Mouse (Mus musculus) heart, adult 2 months (tissue): ENCODE measurements around the gene Scaf4. TPM values are rescaled to one million over a fixed set of nuclear protein-coding genes. Genes with fewer than 3 reads are reported as not detected.

ENCODE experiments used
- DNase-seq, 2 experiments: peaks; one replicate each; pipeline ENCODE4 v3.0.0; 2021
- H3K27ac ChIP-seq: fragments of 200-600 bp; 2 replicates; pipeline ENCODE4 v1.8.1; 2022
- H3K27me3 ChIP-seq: fragments of 200-500 bp; 2 replicates; pipeline ENCODE4 v1.6.1; 2012; ENCODE audit warnings: mild to moderate bottlenecking, low read length, inconsistent platforms, mixed read lengths; ENCODE audit not compliant: control insufficient read depth, insufficient read depth
- H3K36me3 ChIP-seq: fragments of 200-500 bp; 2 replicates; pipeline ENCODE4 v1.6.1; 2012; ENCODE audit warnings: low read length, inconsistent platforms; ENCODE audit not compliant: control insufficient read depth, insufficient read depth
- H3K4me1 ChIP-seq: fragments of 200-500 bp; 2 replicates; pipeline ENCODE4 v1.6.1; 2011; ENCODE audit warnings: low read length; ENCODE audit not compliant: control insufficient read depth, insufficient read depth
- H3K4me3 ChIP-seq: fragments of 200-600 bp; 2 replicates; pipeline ENCODE4 v1.8.1; 2022
- H3K79me2 ChIP-seq: fragments of 200-500 bp; replicated peaks from 2 replicates; pipeline ENCODE4 v1.6.1; 2012; ENCODE audit warnings: mild to moderate bottlenecking, inconsistent platforms, low read length, moderate library complexity, mixed read lengths; ENCODE audit not compliant: control insufficient read depth, insufficient read depth
- H3K9ac ChIP-seq: fragments of 200-500 bp; 2 replicates; pipeline ENCODE4 v1.6.1; 2012; ENCODE audit warnings: low read depth, mild to moderate bottlenecking, control low read depth, inconsistent platforms, low read length, mixed read lengths
- CTCF ChIP-seq: fragments of 200-600 bp; IDR thresholded peaks from 2 replicates; pipeline ENCODE4 v1.8.1; 2022; ENCODE audit warnings: antibody characterized with exemption, mild to moderate bottlenecking, moderate library complexity
- EP300 ChIP-seq: fragments of 200-500 bp; IDR thresholded peaks from 2 replicates; pipeline ENCODE4 v1.6.1; 2011; ENCODE audit warnings: low read depth, low read length, control low read depth; ENCODE audit not compliant: insufficient read depth
- POLR2A ChIP-seq: fragments of 200-500 bp; IDR thresholded peaks from 2 replicates; pipeline ENCODE4 v1.6.1; 2011; ENCODE audit warnings: mild to moderate bottlenecking, low read depth, low read length, control low read depth; ENCODE audit not compliant: insufficient read depth
- WGBS: fragments of 180-500 bp; shearing (Covaris S2); methylation state at CpG from one replicate; pipeline ENCODE4 v1.1.7; 2018; 5-methylcytosine and 5-hydroxymethylcytosine counted together
- intact Hi-C: fragments of 180-260 bp; cut with DNase I; formaldehyde crosslinking; loops from one replicate; pipeline ENCODE4 v1.15.1; 2025
- long read RNA-seq: library from polyadenylated mRNA; stranded (forward); transcript quantifications from one replicate; pipeline ENCODE4 v2.0.0, GENCODE M21; 2021
- polyA plus RNA-seq: library from polyadenylated mRNA; depleted of rRNA; stranded (reverse); fragments of >200 nt; gene quantifications from 2 replicates; pipeline ENCODE4 v1.2.3, GENCODE M21; 2012; rRNA removed
- total RNA-seq, 2 experiments: library from RNA; stranded (reverse); gene quantifications; 2 replicates each; pipeline ENCODE4 v1.2.3; 2021

The Scaf4 gene
- total RNA-seq, result 10 to 100 TPM; 17.8 to 18.8 TPM
- 19.9 and 20.1 TPM in 2 replicates for polyA plus RNA-seq
- long read RNA-seq, partial matches to known transcripts, result 1 of 6 reads
- long read RNA-seq, other reads (novel, unspliced or antisense), result 5 of 6 reads

- peak; percentile 98 to 99 for DNase-seq
- no peak for TF ChIP-seq EP300
- peak; percentile 78 for TF ChIP-seq POLR2A
- peak; percentile 41 for TF ChIP-seq CTCF
- Histone ChIP-seq H3K4me1 (peaks cover 16% of the 10 kb centered on the region), H3K79me2 (peaks cover 8% of the 10 kb centered on the region), H3K36me3 (peaks cover 16% of the 10 kb centered on the region), H3K27ac (peak within 1 kb of the TSS; percentile 88), H3K9ac (peak within 1 kb of the TSS; percentile 99), H3K4me3 (peak within 1 kb of the TSS; percentile 98), H3K27me3 (no peaks in the 10 kb centered on the region)
- intact Hi-C loops, result loop anchor here (2.0 to 5.0 kb wide), 2 partner anchors 63 to 87 kb away; partner anchors contain the start of gene Sod1
- WGBS, result under 1% methylated on average over 108 of the region's 123 CpGs
Observed at GRCm38 (mm10) chr16:90283905-90284891, at the start of gene Scaf4. Gene Scaf4, minus strand, starts transcription at chr16:90284503.

DNA sequence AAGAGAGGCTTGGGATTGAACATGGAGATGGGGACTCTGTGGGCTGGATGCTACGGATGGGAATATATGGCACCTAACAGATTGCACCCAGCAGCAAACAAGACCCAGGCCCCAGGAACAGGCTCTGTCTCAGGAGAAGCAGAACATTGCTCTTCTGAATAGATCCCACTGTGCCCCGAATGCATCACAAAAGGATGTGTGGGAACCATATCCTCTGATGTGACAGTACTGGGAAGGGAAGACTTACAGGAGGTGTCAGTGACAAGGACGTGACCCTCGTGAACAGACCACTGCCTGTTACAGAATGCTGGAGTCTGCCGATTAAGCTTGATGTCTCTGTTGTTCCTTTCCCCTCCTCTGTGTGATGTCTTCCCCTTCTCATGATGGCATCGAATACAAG lies 48.2 kb upstream of the Scaf4 start:
- H3K79me2 ChIP-seq, result no peaks in the 10 kb centered on the region
- no peak overlapping the region for H3K27ac ChIP-seq
- H3K4me1 ChIP-seq, result no peaks in the 10 kb centered on the region
- no peak overlapping the region for H3K4me3 ChIP-seq
- DNase-seq, result no peak
- intact Hi-C loops, result no loop called here
- TF ChIP-seq EP300, result no peak
- no peak for TF ChIP-seq POLR2A
- TF ChIP-seq CTCF, result no peak
- H3K9ac ChIP-seq, result no peak overlapping the region
- H3K36me3 ChIP-seq, result no peaks in the 10 kb centered on the region
- 72% methylated on average over 6 of the region's 6 CpGs for WGBS
- H3K27me3 ChIP-seq, result no peaks in the 10 kb centered on the region; the same call in 1 of the 2 replicates

- no peak for DNase-seq
- H3K36me3 ChIP-seq, result no peaks in the 10 kb centered on the region
- H3K9ac ChIP-seq, result no peak overlapping the region
- intact Hi-C loops, result no loop called here
- no peak overlapping the region for H3K27ac ChIP-seq
- no peaks in the 10 kb centered on the region for H3K79me2 ChIP-seq
- TF ChIP-seq POLR2A (no peak), EP300 (no peak), CTCF (no peak)
- 88% methylated on average over 6 of the region's 6 CpGs for WGBS
- H3K4me3 ChIP-seq, result no peak overlapping the region
- H3K4me1 ChIP-seq, result no peaks in the 10 kb centered on the region
- H3K27me3 ChIP-seq, result no peaks in the 10 kb centered on the region; the same call in 1 of the 2 replicates
Observed at GRCm38 (mm10) chr16:90330979-90331378, 46.7 kb upstream of the Scaf4 start.

DNA sequence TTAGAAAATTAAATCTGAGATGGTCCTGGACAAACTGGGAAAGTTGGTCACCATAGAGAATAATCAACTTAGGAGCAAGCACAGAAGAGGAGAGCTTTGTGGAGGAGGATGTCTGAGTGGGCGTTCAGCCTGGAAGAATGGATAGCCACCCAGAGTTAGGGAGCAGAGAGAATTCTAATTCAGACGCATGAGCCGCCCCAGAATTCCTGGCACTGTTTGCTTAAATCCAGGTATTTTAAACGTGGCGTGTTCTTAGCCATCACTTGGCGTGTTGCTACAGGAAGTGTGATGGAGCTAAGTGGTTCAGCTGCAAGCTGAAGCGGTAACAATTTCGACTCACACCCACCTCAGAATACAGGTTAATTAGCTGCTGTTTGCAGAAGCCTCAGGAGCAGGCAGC lies 45.2 kb upstream of the Scaf4 start:
- no peak overlapping the region for H3K27ac ChIP-seq
- no peaks in the 10 kb centered on the region; the same call in 1 of the 2 replicates for H3K27me3 ChIP-seq
- intact Hi-C loops, result no loop called here
- DNase-seq, result no peak
- no peaks in the 10 kb centered on the region for H3K36me3 ChIP-seq
- no peak overlapping the region for H3K9ac ChIP-seq
- no peaks in the 10 kb centered on the region for H3K79me2 ChIP-seq
- H3K4me3 ChIP-seq, result no peak overlapping the region
- no peaks in the 10 kb centered on the region for H3K4me1 ChIP-seq
- WGBS, result 73% methylated on average over 8 of the region's 8 CpGs
- TF ChIP-seq POLR2A (no peak), EP300 (no peak)

GRCm38 (mm10) chr16:90322850-90323528 lies 38.7 kb upstream of the Scaf4 start:
- Histone ChIP-seq H3K4me1 (peaks cover 2% of the 10 kb centered on the region; the same call in 1 of the 2 replicates), H3K27ac (no peak overlapping the region), H3K36me3 (no peaks in the 10 kb centered on the region), H3K9ac (no peak overlapping the region), H3K27me3 (no peaks in the 10 kb centered on the region), H3K4me3 (no peak overlapping the region), H3K79me2 (no peaks in the 10 kb centered on the region)
- 30% methylated on average over 8 of the region's 8 CpGs for WGBS
- peak; percentile 70 to 85 for DNase-seq
- TF ChIP-seq EP300, result peak; percentile 62; the same call in 1 of the 2 replicates
- TF ChIP-seq CTCF, result peak; percentile 91
- no peak for TF ChIP-seq POLR2A
- intact Hi-C loops, result loop anchor here (1.0 to 5.0 kb wide), 2 partner anchors 219 to 389 kb away; no protein-coding TSS in a partner anchor
